Mouse (Mus musculus) CH12.LX (cell line): Measurements from ENCODE around the gene Tpst1. TPM values are rescaled to one million over a fixed set of nuclear protein-coding genes. Genes with fewer than 3 reads are reported as not detected.

Experiments
- DNase-seq: peaks from one replicate; pipeline ENCODE4 v3.0.0-alpha.2; 2013; ENCODE audit errors: extremely low read depth
- H3K27ac ChIP-seq: 2 replicates; pipeline ENCODE4 v1.5.1; 2012; ENCODE audit warnings: low read depth, mild to moderate bottlenecking, control low read depth, moderate library complexity; ENCODE audit not compliant: insufficient read depth
- H3K27me3 ChIP-seq: replicated peaks from 2 replicates; pipeline ENCODE3; 2012; ENCODE audit warnings: inconsistent platforms
- H3K36me3 ChIP-seq, 2 experiments: replicated peaks in 1 of 2; 2 replicates each; pipeline versions ENCODE3 to v1.6.1; 2012; ENCODE audit warnings: inconsistent platforms in 1 of 2, low read length in 1 of 2, mild to moderate bottlenecking in 1 of 2, mixed read lengths in 1 of 2, moderate library complexity in 1 of 2; ENCODE audit not compliant: control insufficient read depth in 1 of 2, insufficient read depth in 1 of 2
- H3K4me1 ChIP-seq, 2 experiments: 2 replicates each; pipeline ENCODE4 v1.6.1; 2012; ENCODE audit warnings: inconsistent platforms in 1 of 2, moderate library complexity in 1 of 2; ENCODE audit not compliant: insufficient read depth in 2 of 2, control insufficient read depth in 1 of 2
- H3K4me2 ChIP-seq: 2 replicates; pipeline ENCODE4 v1.6.1; 2012; ENCODE audit warnings: low read depth, mild to moderate bottlenecking, control low read depth; ENCODE audit not compliant: poor library complexity, insufficient read depth, severe bottlenecking
- H3K4me3 ChIP-seq, 3 experiments: fragments of 150-350 bp in 1 of 3; sonication (generic) in 1 of 3; replicated peaks in 1 of 3; 2 replicates each; pipeline versions ENCODE3 to v1.5.1; 2011 to 2012; ENCODE audit warnings: low read depth in 2 of 3, low read length in 2 of 3, mild to moderate bottlenecking in 2 of 3, moderate library complexity in 2 of 3, control low read depth in 1 of 3, improper control_type of control experiment in 1 of 3, inconsistent platforms in 1 of 3, mixed read lengths in 1 of 3; ENCODE audit not compliant: poor library complexity in 1 of 3
- H3K79me2 ChIP-seq: replicated peaks from 2 replicates; pipeline ENCODE4 v1.6.1; 2012; ENCODE audit warnings: mild to moderate bottlenecking, moderate library complexity; ENCODE audit not compliant: control insufficient read depth, poor library complexity, insufficient read depth, severe bottlenecking; ENCODE audit errors: extremely low read depth
- H3K9ac ChIP-seq: 2 replicates; pipeline ENCODE4 v1.6.1; 2012; ENCODE audit warnings: low read depth, mild to moderate bottlenecking, control low read depth, moderate library complexity; ENCODE audit not compliant: insufficient read depth
- H3K9me3 ChIP-seq: replicated peaks from 2 replicates; pipeline ENCODE3; 2012; ENCODE audit warnings: low read length, inconsistent platforms, mixed read lengths
- BHLHE40 ChIP-seq: IDR thresholded peaks from 2 replicates; pipeline ENCODE4 v1.6.1; 2011; ENCODE audit warnings: mild to moderate bottlenecking, low read depth, low read length, improper control_type of control experiment
- CHD1 ChIP-seq: IDR thresholded peaks from 2 replicates; pipeline ENCODE4 v1.6.1; 2012; ENCODE audit warnings: low read depth, low read length, improper control_type of control experiment, inconsistent platforms
- CHD2 ChIP-seq: IDR thresholded peaks from 2 replicates; pipeline ENCODE4 v1.6.1; 2011; ENCODE audit warnings: low read length, improper control_type of control experiment
- CTCF ChIP-seq, 2 experiments: IDR thresholded peaks in 1 of 2; conservative IDR thresholded peaks in 1 of 2; 2 replicates each; pipeline ENCODE4 v1.5.1; 2011 to 2012; ENCODE audit warnings: low read depth in 2 of 2, low read length in 2 of 2, improper control_type of control experiment in 1 of 2, inconsistent platforms in 1 of 2, mild to moderate bottlenecking in 1 of 2, moderate library complexity in 1 of 2
- E2F4 ChIP-seq: IDR thresholded peaks from 2 replicates; pipeline ENCODE4 v1.6.1; 2011; ENCODE audit warnings: low read depth, low read length, improper control_type of control experiment; ENCODE audit not compliant: insufficient replicate concordance
- ELF1 ChIP-seq: IDR thresholded peaks from 2 replicates; pipeline ENCODE4 v1.6.1; 2014; ENCODE audit warnings: low read depth, mild to moderate bottlenecking, inconsistent platforms, low read length, improper control_type of control experiment
- EP300 ChIP-seq: IDR thresholded peaks from 2 replicates; pipeline ENCODE4 v1.6.1; 2011; ENCODE audit warnings: low read length, improper control_type of control experiment
- ETS1 ChIP-seq: conservative IDR thresholded peaks from 2 replicates; pipeline ENCODE4 v1.6.1; 2012; ENCODE audit warnings: low read depth, mild to moderate bottlenecking, inconsistent platforms, low read length, improper control_type of control experiment, moderate library complexity
- GABPA ChIP-seq: IDR thresholded peaks from 2 replicates; pipeline ENCODE4 v1.6.1; 2012; ENCODE audit warnings: low read depth, low read length, improper control_type of control experiment, inconsistent platforms; ENCODE audit not compliant: insufficient replicate concordance
- HCFC1 ChIP-seq: IDR thresholded peaks from 2 replicates; pipeline ENCODE4 v1.6.1; 2012; ENCODE audit warnings: low read depth, mild to moderate bottlenecking, inconsistent platforms, low read length, improper control_type of control experiment
- IRF4 ChIP-seq: IDR thresholded peaks from 2 replicates; pipeline ENCODE4 v1.6.1; 2014; ENCODE audit warnings: low read depth, mild to moderate bottlenecking, inconsistent platforms, low read length, improper control_type of control experiment
- JUN ChIP-seq: IDR thresholded peaks from 2 replicates; pipeline ENCODE4 v1.6.1; 2011; ENCODE audit warnings: low read depth, mild to moderate bottlenecking, low read length, improper control_type of control experiment, moderate library complexity; ENCODE audit not compliant: insufficient read depth
- JUND ChIP-seq: conservative IDR thresholded peaks from 2 replicates; pipeline ENCODE4 v1.6.1; 2011; ENCODE audit warnings: low read depth, low read length, improper control_type of control experiment
- KAT2A ChIP-seq: IDR thresholded peaks from 2 replicates; pipeline ENCODE4 v1.6.1; 2012; ENCODE audit warnings: low read length, improper control_type of control experiment, inconsistent platforms; ENCODE audit not compliant: insufficient replicate concordance
- MAFK ChIP-seq: IDR thresholded peaks from 2 replicates; pipeline ENCODE4 v1.6.1; 2011; ENCODE audit warnings: low read length, improper control_type of control experiment; ENCODE audit not compliant: insufficient replicate concordance
- MAX ChIP-seq: IDR thresholded peaks from 2 replicates; pipeline ENCODE4 v1.6.1; 2011; ENCODE audit warnings: low read length, improper control_type of control experiment
- MAZ ChIP-seq: IDR thresholded peaks from 2 replicates; pipeline ENCODE4 v1.6.1; 2012; ENCODE audit warnings: low read depth, mild to moderate bottlenecking, inconsistent platforms, low read length, improper control_type of control experiment, moderate library complexity
- MEF2A ChIP-seq: IDR thresholded peaks from 2 replicates; pipeline ENCODE4 v1.6.1; 2014; ENCODE audit warnings: low read depth, mild to moderate bottlenecking, inconsistent platforms, low read length, improper control_type of control experiment, borderline replicate concordance
- MXI1 ChIP-seq: IDR thresholded peaks from 2 replicates; pipeline ENCODE4 v1.6.1; 2011; ENCODE audit warnings: mild to moderate bottlenecking, low read depth, low read length, improper control_type of control experiment
- MYC ChIP-seq: IDR thresholded peaks from 2 replicates; pipeline ENCODE4 v1.6.1; 2011; ENCODE audit warnings: low read depth, mild to moderate bottlenecking, improper control_type of control experiment, low read length
- NELFE ChIP-seq: IDR thresholded peaks from 2 replicates; pipeline ENCODE4 v1.6.1; 2011; ENCODE audit warnings: low read depth, low read length, improper control_type of control experiment
- NRF1 ChIP-seq: IDR thresholded peaks from 2 replicates; pipeline ENCODE4 v1.6.1; 2014; ENCODE audit warnings: low read depth, mild to moderate bottlenecking, inconsistent platforms, low read length, improper control_type of control experiment, moderate library complexity
- PAX5 ChIP-seq: IDR thresholded peaks from 2 replicates; pipeline ENCODE4 v1.6.1; 2012; ENCODE audit warnings: low read length, inconsistent platforms, mixed read lengths
- POLR2A ChIP-seq: IDR thresholded peaks from 2 replicates; pipeline ENCODE4 v1.6.1; 2011; ENCODE audit warnings: low read depth, mild to moderate bottlenecking, improper control_type of control experiment, low read length
- POLR2AphosphoS2 ChIP-seq: IDR thresholded peaks from 2 replicates; pipeline ENCODE4 v1.6.1; 2011; ENCODE audit warnings: low read depth, low read length, improper control_type of control experiment
- RAD21 ChIP-seq: IDR thresholded peaks from 2 replicates; pipeline ENCODE4 v1.6.1; 2011; ENCODE audit warnings: low read depth, mild to moderate bottlenecking, low read length, improper control_type of control experiment, moderate library complexity
- RCOR1 ChIP-seq: conservative IDR thresholded peaks from 2 replicates; pipeline ENCODE4 v1.6.1; 2012; ENCODE audit warnings: low read depth, mild to moderate bottlenecking, inconsistent platforms, low read length, improper control_type of control experiment
- SIN3A ChIP-seq: IDR thresholded peaks from 2 replicates; pipeline ENCODE4 v1.6.1; 2012; ENCODE audit warnings: low read length, improper control_type of control experiment, inconsistent platforms
- SMC3 ChIP-seq: IDR thresholded peaks from 2 replicates; pipeline ENCODE4 v1.6.1; 2011; ENCODE audit warnings: low read depth, low read length, improper control_type of control experiment
- TBP ChIP-seq: conservative IDR thresholded peaks from 2 replicates; pipeline ENCODE4 v1.6.1; 2011; ENCODE audit warnings: low read depth, low read length, improper control_type of control experiment
- TCF12 ChIP-seq: IDR thresholded peaks from 2 replicates; pipeline ENCODE4 v1.6.1; 2014; ENCODE audit warnings: low read depth, mild to moderate bottlenecking, inconsistent platforms, low read length, improper control_type of control experiment
- UBTF ChIP-seq: IDR thresholded peaks from 2 replicates; pipeline ENCODE4 v1.6.1; 2012; ENCODE audit warnings: low read depth, mild to moderate bottlenecking, inconsistent platforms, low read length, improper control_type of control experiment, moderate library complexity
- USF1 ChIP-seq: IDR thresholded peaks from 2 replicates; pipeline ENCODE4 v1.6.1; 2014; ENCODE audit warnings: low read depth, mild to moderate bottlenecking, inconsistent platforms, low read length, improper control_type of control experiment
- USF2 ChIP-seq: conservative IDR thresholded peaks from 2 replicates; pipeline ENCODE4 v1.6.1; 2011; ENCODE audit warnings: low read depth, low read length, improper control_type of control experiment
- ZC3H11A ChIP-seq: IDR thresholded peaks from 2 replicates; pipeline ENCODE4 v1.6.1; 2012; ENCODE audit warnings: low read depth, mild to moderate bottlenecking, inconsistent platforms, low read length, improper control_type of control experiment
- ZKSCAN1 ChIP-seq: IDR thresholded peaks from 2 replicates; pipeline ENCODE4 v1.6.1; 2012; ENCODE audit warnings: low read depth, inconsistent platforms, low read length, improper control_type of control experiment, borderline replicate concordance
- ZMIZ1 ChIP-seq: IDR thresholded peaks from 2 replicates; pipeline ENCODE4 v1.6.1; 2012; ENCODE audit warnings: low read depth, mild to moderate bottlenecking, inconsistent platforms, low read length, improper control_type of control experiment
- ZNF384 ChIP-seq: IDR thresholded peaks from 2 replicates; pipeline ENCODE4 v1.6.1; 2012; ENCODE audit warnings: low read depth, low read length, improper control_type of control experiment, inconsistent platforms
- dilution Hi-C: fragments of 300-500 bp; cut with MboI; formaldehyde crosslinking; loops from 2 replicates; pipeline ENCODE4 v1.14.3; 2020; ENCODE audit warnings: low sequenced_read_pairs; ENCODE audit not compliant: extremely low pct_unique_long_range_greater_than_20kb, extremely low pct_ligation_motif_present
- in situ Hi-C: fragments of 300-500 bp; cut with MboI; formaldehyde crosslinking; loops from 3 replicates; pipeline ENCODE4 v1.14.3; 2019; ENCODE audit warnings: low sequenced_read_pairs, low pct_ligation_motif_present, low pct_unique_long_range_greater_than_20kb, mixed read lengths
- polyA plus RNA-seq: library from polyadenylated mRNA; unstranded; fragments of >175 nt; gene quantifications from 2 replicates; pipeline ENCODE4 v1.2.1, GENCODE M21; 2012; ENCODE audit warnings: low read depth; ENCODE audit not compliant: insufficient read length
- total RNA-seq, 2 experiments: library from RNA; depleted of rRNA; stranded (reverse); fragments of 300-350 nt in 1 of 2; fragments of >200 nt in 1 of 2; gene quantifications; 2 replicates each; pipeline ENCODE4 v1.2.3; 2012 to 2014

Tpst1 gene
- total and polyA plus RNA-seq, 3 experiments, result 36.8 to 52.5 (median 43.2) TPM

- Histone ChIP-seq H3K27me3 (no peaks in the 10 kb centered on the region), H3K4me2 (peak overlapping the region; percentile 95), H3K9ac (peak overlapping the region; percentile 42; the same call in 1 of the 2 replicates), H3K27ac (peak overlapping the region; percentile 96), H3K9me3 (no peaks in the 10 kb centered on the region), H3K4me1 (peaks cover 39 to 91% of the 10 kb centered on the region in 2 experiments), H3K79me2 (peaks cover 74% of the 10 kb centered on the region), H3K4me3 (peak overlapping the region in 1 of 3 experiments; percentile 18), H3K36me3 (peaks cover 0 to 21% of the 10 kb centered on the region in 2 experiments)
- TF ChIP-seq USF1 (no peak), UBTF (no peak), MXI1 (peak; percentile 84; the same call in 1 of the 2 replicates), MAX (peak; percentile 88), CHD1 (no peak), KAT2A (no peak), SIN3A (no peak; the same call in 1 of the 2 replicates), USF2 (no peak), NRF1 (no peak), TCF12 (peak; percentile 93), POLR2A (peak; percentile 54), ZMIZ1 (no peak), CHD2 (no peak), ELF1 (no peak), CTCF (conservative IDR thresholded peaks at IDR 0.05 in 1 of 2, IDR thresholded peaks at IDR 0.05 in 1 of 2; ENCODE audit: low read depth in 2 of 2, low read length in 2 of 2) (no peak), HCFC1 (no peak), IRF4 (peak; percentile 46; the same call in 1 of the 2 replicates), ETS1 (peak; percentile 87), ZNF384 (no peak), E2F4 (no peak), RAD21 (no peak), MAFK (no peak), JUN (peak; percentile 65), RCOR1 (no peak; the same call in 1 of the 2 replicates), EP300 (peak; percentile 85), SMC3 (no peak), JUND (peak; percentile 75; the same call in 1 of the 2 replicates), MYC (peak; percentile 86), GABPA (no peak), POLR2AphosphoS2 (no peak), MEF2A (peak; percentile 99), ZC3H11A (no peak), TBP (peak; percentile 31; the same call in 1 of the 2 replicates), ZKSCAN1 (no peak), NELFE (no peak), BHLHE40 (peak; percentile 51), MAZ (no peak), PAX5 (no peak)
- in situ Hi-C loops (no loop called here), dilution Hi-C loops (no loop called here)
- DNase-seq, result peak; percentile 80
These were observed 108.8 kb downstream of the Tpst1 start for GRCm38 (mm10) chr5:130181740-130182540.
